Mouse (Mus musculus) heart, embryonic 10.5 days (tissue): ENCODE data around the gene Gmds. TPM values are rescaled to one million over a fixed set of nuclear protein-coding genes. Genes with fewer than 3 reads are reported as not detected.

ENCODE experiments used
- DNase-seq: peaks from one replicate; pipeline ENCODE4 v3.0.0-alpha.2; 2017; ENCODE audit warnings: low spot score
- H3K27ac ChIP-seq: fragments of 300-500 bp; sonication (generic); 2 replicates; pipeline ENCODE4 v1.5.1; 2016; ENCODE audit warnings: mild to moderate bottlenecking
- H3K27me3 ChIP-seq: fragments of 300-500 bp; sonication (generic); 2 replicates; pipeline ENCODE4 v1.6.1; 2016; ENCODE audit warnings: mild to moderate bottlenecking; ENCODE audit not compliant: poor library complexity, insufficient read depth, severe bottlenecking
- H3K36me3 ChIP-seq: fragments of 300-500 bp; sonication (generic); 2 replicates; pipeline ENCODE4 v1.6.1; 2016; ENCODE audit warnings: mild to moderate bottlenecking, moderate library complexity
- H3K4me1 ChIP-seq: fragments of 300-500 bp; sonication (generic); 2 replicates; pipeline ENCODE4 v1.6.1; 2016; ENCODE audit warnings: mild to moderate bottlenecking
- H3K4me3 ChIP-seq: fragments of 300-500 bp; sonication (generic); 2 replicates; pipeline ENCODE4 v1.5.1; 2016; ENCODE audit warnings: mild to moderate bottlenecking, moderate library complexity
- H3K9me3 ChIP-seq: fragments of 300-500 bp; sonication (generic); 2 replicates; pipeline ENCODE4 v1.6.1; 2016; ENCODE audit warnings: mild to moderate bottlenecking, moderate library complexity
- WGBS: fragments of 180-500 bp; shearing (Covaris S2); methylation state at CpG from one replicate; pipeline ENCODE4 v1.1.7; 2016; 5-methylcytosine and 5-hydroxymethylcytosine counted together
- polyA plus RNA-seq: library from polyadenylated mRNA; unstranded; fragments of >200 nt; fragmentation: Nextera tagmentation; extraction: Ambion mirVana; gene quantifications from 2 replicates; pipeline ENCODE4 v1.2.1, GENCODE M21; 2016

Gmds gene
- polyA plus RNA-seq, 1 experiment from 2014 or later = 26.1 TPM

GRCm38 (mm10) chr13:32113875-32114274, 224.7 kb downstream of the Gmds start:
- DNase-seq = no peak
- WGBS = 90% methylated on average over 3 of the region's 3 CpGs
- no peaks in the 10 kb centered on the region for H3K4me1 ChIP-seq
- no peaks in the 10 kb centered on the region for H3K36me3 ChIP-seq
- no peaks in the 10 kb centered on the region for H3K27me3 ChIP-seq
- no peak overlapping the region for H3K4me3 ChIP-seq
- no peak overlapping the region for H3K27ac ChIP-seq
- H3K9me3 ChIP-seq = no peaks in the 10 kb centered on the region

- H3K27ac ChIP-seq = no peak overlapping the region
- no peaks in the 10 kb centered on the region for H3K9me3 ChIP-seq
- DNase-seq = no peak
- H3K36me3 ChIP-seq = no peaks in the 10 kb centered on the region
- 80% methylated on average over 7 of the region's 7 CpGs for WGBS
- H3K4me1 ChIP-seq = no peaks in the 10 kb centered on the region
- H3K4me3 ChIP-seq = no peak overlapping the region
- H3K27me3 ChIP-seq = no peaks in the 10 kb centered on the region
These were observed 250.1 kb downstream of the Gmds start for GRCm38 (mm10) chr13:32088303-32088977.

- Histone ChIP-seq H3K36me3 (no peaks in the 10 kb centered on the region), H3K4me3 (no peak overlapping the region), H3K27ac (peak overlapping the region; percentile 25; the same call in 1 of the 2 replicates), H3K9me3 (no peaks in the 10 kb centered on the region), H3K27me3 (no peaks in the 10 kb centered on the region), H3K4me1 (no peaks in the 10 kb centered on the region)
- no peak for DNase-seq
- WGBS = 57% methylated on average over 6 of the region's 6 CpGs
These were observed 257.9 kb downstream of the Gmds start for GRCm38 (mm10) chr13:32080520-32081249.

- Histone ChIP-seq H3K9me3 (no peaks in the 10 kb centered on the region), H3K4me1 (0 out of 2 replicates have a peak, but pooled peaks cover 3% of the 10 kb centered on the region), H3K27ac (no peak overlapping the region), H3K4me3 (no peak overlapping the region), H3K36me3 (no peaks in the 10 kb centered on the region), H3K27me3 (no peaks in the 10 kb centered on the region)
- DNase-seq = no peak
- 56% methylated on average over 2 of the region's 2 CpGs for WGBS
These were observed 264.9 kb downstream of the Gmds start for GRCm38 (mm10) chr13:32073630-32074029.

GRCm38 (mm10) chr13:32055321-32055720, 283.2 kb downstream of the Gmds start:
- Histone ChIP-seq H3K4me1 (peaks cover 5% of the 10 kb centered on the region), H3K4me3 (no peak overlapping the region), H3K9me3 (no peaks in the 10 kb centered on the region), H3K36me3 (no peaks in the 10 kb centered on the region), H3K27me3 (no peaks in the 10 kb centered on the region), H3K27ac (no peak overlapping the region)
- DNase-seq = no peak
- WGBS = 55% methylated on average over 6 of the region's 6 CpGs

- no peak for DNase-seq
These were observed 285.0 kb downstream of the Gmds start for GRCm38 (mm10) chr13:32053587-32053986.

GRCm38 (mm10) chr13:32047980-32048959, 290.3 kb downstream of the Gmds start:
- Histone ChIP-seq H3K27me3 (no peaks in the 10 kb centered on the region), H3K4me3 (no peak overlapping the region), H3K27ac (peak overlapping the region; percentile 12), H3K36me3 (no peaks in the 10 kb centered on the region), H3K9me3 (no peaks in the 10 kb centered on the region), H3K4me1 (peaks cover 7% of the 10 kb centered on the region; the same call in 1 of the 2 replicates)
- no peak for DNase-seq
- 49% methylated on average over 6 of the region's 6 CpGs for WGBS

More at GRCm38 (mm10) chr13:32053587-32053986, 285.0 kb downstream of the Gmds start:
- Histone ChIP-seq H3K4me1 (peaks cover 5% of the 10 kb centered on the region), H3K27me3 (no peaks in the 10 kb centered on the region), H3K4me3 (no peak overlapping the region), H3K9me3 (no peaks in the 10 kb centered on the region), H3K36me3 (no peaks in the 10 kb centered on the region), H3K27ac (no peak overlapping the region)

- no peaks in the 10 kb centered on the region for H3K9me3 ChIP-seq
- no peak for DNase-seq
- 48% methylated on average over 4 of the region's 4 CpGs for WGBS
- no peak overlapping the region for H3K4me3 ChIP-seq
- H3K27ac ChIP-seq = no peak overlapping the region
- no peaks in the 10 kb centered on the region for H3K36me3 ChIP-seq
- H3K4me1 ChIP-seq = peaks cover 7% of the 10 kb centered on the region; the same call in 1 of the 2 replicates
- no peaks in the 10 kb centered on the region for H3K27me3 ChIP-seq
These were observed 291.6 kb downstream of the Gmds start for GRCm38 (mm10) chr13:32046961-32047360.

- H3K4me1 ChIP-seq = peaks cover 2% of the 10 kb centered on the region; the same call in 1 of the 2 replicates
- WGBS = 65% methylated on average over 2 of the region's 2 CpGs
- no peaks in the 10 kb centered on the region for H3K27me3 ChIP-seq
- H3K4me3 ChIP-seq = no peak overlapping the region
- H3K36me3 ChIP-seq = no peaks in the 10 kb centered on the region
- no peak overlapping the region for H3K27ac ChIP-seq
- no peaks in the 10 kb centered on the region for H3K9me3 ChIP-seq
- DNase-seq = no peak
These were observed 295.8 kb downstream of the Gmds start for GRCm38 (mm10) chr13:32042748-32043147.

GRCm38 (mm10) chr13:32040822-32041221, 297.7 kb downstream of the Gmds start:
- Histone ChIP-seq H3K4me1 (no peaks in the 10 kb centered on the region), H3K27ac (no peak overlapping the region), H3K36me3 (no peaks in the 10 kb centered on the region), H3K27me3 (no peaks in the 10 kb centered on the region), H3K9me3 (no peaks in the 10 kb centered on the region), H3K4me3 (no peak overlapping the region)
- 89% methylated on average over 1 of the region's 1 CpGs for WGBS
- DNase-seq = no peak

GRCm38 (mm10) chr13:32036902-32037301, 301.6 kb downstream of the Gmds start:
- H3K9me3 ChIP-seq = no peaks in the 10 kb centered on the region
- no peaks in the 10 kb centered on the region for H3K36me3 ChIP-seq
- no peaks in the 10 kb centered on the region for H3K4me1 ChIP-seq
- H3K27ac ChIP-seq = no peak overlapping the region
- H3K4me3 ChIP-seq = no peak overlapping the region
- 73% methylated on average over 5 of the region's 5 CpGs for WGBS
- H3K27me3 ChIP-seq = no peaks in the 10 kb centered on the region
- no peak for DNase-seq

- no peaks in the 10 kb centered on the region for H3K27me3 ChIP-seq
- H3K4me1 ChIP-seq = no peaks in the 10 kb centered on the region
- WGBS = 82% methylated on average over 6 of the region's 6 CpGs
These were observed 303.6 kb downstream of the Gmds start for GRCm38 (mm10) chr13:32034799-32035448.

More at GRCm38 (mm10) chr13:32034799-32035448, 303.6 kb downstream of the Gmds start:
- Histone ChIP-seq H3K4me3 (no peak overlapping the region), H3K27ac (no peak overlapping the region), H3K9me3 (no peaks in the 10 kb centered on the region), H3K36me3 (no peaks in the 10 kb centered on the region)
- DNase-seq = no peak
